Mouse (Mus musculus) layer of hippocampus, postnatal 36 days (tissue): ENCODE data around the gene Nr1d1. TPM values are rescaled to one million over a fixed set of nuclear protein-coding genes. Genes with fewer than 3 reads are reported as not detected.

Experiments
- DNase-seq, 2 experiments: peaks; one replicate each; pipeline ENCODE4 v3.0.0; 2022
- total RNA-seq, 2 experiments: library from RNA; stranded (reverse); gene quantifications; 2 replicates each; pipeline ENCODE4 v1.2.3; 2021

The Nr1d1 gene
- 10 to 100 TPM; 59.1 to 78.4 TPM for total RNA-seq

- DNase-seq, result peak in 1 of 2 experiments; percentile 37
Measured at GRCm38 (mm10) chr11:98774582-98775347, at the start of gene Nr1d1. Gene Nr1d1 (minus strand): TSS chr11:98775333.

- no peak for DNase-seq
Measured at GRCm38 (mm10) chr11:98820968-98821367, 45.8 kb upstream of the Nr1d1 start.

GRCm38 (mm10) chr11:98816706-98817239 is 41.6 kb upstream of the Nr1d1 start:
- no peak for DNase-seq

- DNase-seq, result no peak
Measured at GRCm38 (mm10) chr11:98810686-98811085, 35.6 kb upstream of the Nr1d1 start.

- DNase-seq, result peak; percentile 99
Measured at GRCm38 (mm10) chr11:98809457-98810290, 34.5 kb upstream of the Nr1d1 start.

GRCm38 (mm10) chr11:98808417-98808816 is 33.3 kb upstream of the Nr1d1 start:
- no peak for DNase-seq

- no peak for DNase-seq
Measured at GRCm38 (mm10) chr11:98804605-98805004, 29.5 kb upstream of the Nr1d1 start, which contains the start of gene Casc3. Gene Casc3 (plus strand): TSS chr11:98804905.

GRCm38 (mm10) chr11:98797909-98798308 is 22.8 kb upstream of the Nr1d1 start:
- no peak for DNase-seq

- DNase-seq, result no peak
Measured at GRCm38 (mm10) chr11:98797306-98797705, 22.2 kb upstream of the Nr1d1 start.

- peak; percentile 77 to 83 for DNase-seq
Measured at GRCm38 (mm10) chr11:98796515-98797216, 21.5 kb upstream of the Nr1d1 start.

- peak; percentile 35 to 37 for DNase-seq
Measured at GRCm38 (mm10) chr11:98795714-98796514, 20.8 kb upstream of the Nr1d1 start.

- peak; percentile 89 to 90 for DNase-seq
Measured at GRCm38 (mm10) chr11:98795015-98795713, 20.0 kb upstream of the Nr1d1 start, which contains the start of gene Msl1. Gene Msl1 (plus strand): TSS chr11:98795516.

- peak in 1 of 2 experiments; percentile 80 for DNase-seq
Measured at GRCm38 (mm10) chr11:98794469-98795014, 19.4 kb upstream of the Nr1d1 start.

- DNase-seq, result no peak
Measured at GRCm38 (mm10) chr11:98792081-98792480, 16.9 kb upstream of the Nr1d1 start.

- DNase-seq, result no peak
Measured at GRCm38 (mm10) chr11:98791448-98791847, 16.3 kb upstream of the Nr1d1 start.

- no peak for DNase-seq
Measured at GRCm38 (mm10) chr11:98790631-98791205, 15.6 kb upstream of the Nr1d1 start.

GRCm38 (mm10) chr11:98789824-98790223 is 14.7 kb upstream of the Nr1d1 start:
- no peak for DNase-seq

GRCm38 (mm10) chr11:98789219-98789807 is 14.2 kb upstream of the Nr1d1 start:
- DNase-seq, result no peak

GRCm38 (mm10) chr11:98788550-98789218 is 13.6 kb upstream of the Nr1d1 start:
- peak; percentile 80 to 83 for DNase-seq
